Mouse (Mus musculus): Measurements from ENCODE around the gene Zbtb3.

GRCm38 (mm10) chr19:8757471-8757998 is 44.8 kb upstream of the Zbtb3 start:
- TF ChIP-seq CTCF (IDR thresholded peaks at IDR 0.05; ENCODE audit: low read depth): no peak
- no peak for TF ChIP-seq EP300 (IDR thresholded peaks at IDR 0.05; ENCODE audit: low read depth)

Data from heart, postnatal 0 days (tissue).